Comparison of ENCODE assay signal across 9 mouse cellular contexts in genomic region chr4:102978440-102978839, GRCm38 (mm10). TPM values are rescaled to one million over a fixed set of nuclear protein-coding genes. Genes with fewer than 3 reads are reported as not detected.
DNase-seq lines count a peak whose midpoint lies in the region; ATAC-seq and TF ChIP-seq lines count a peak whose summit lies in the region.
"Had no signal": no experiment of that assay in that cellular context is flagged by ENCODE, and none has a peak within 500 bp of the region (broad histone marks: within the 10 kb centered on the region; RNA-seq: fewer than 3 reads in every experiment).

TSS of gene Tctex1d1 (plus strand) at chr4:102978606.

- ATAC-seq in heart, embryonic 14.5 days (ENCODE audit: insufficient number of reproducible peaks, insufficient read depth, low FRiP score, low read depth) = no peak; the same call in 1 of the 2 replicates
- ATAC-seq in liver, embryonic 15.5 days (ENCODE audit: insufficient read depth) = no peak

- H3K4me3 ChIP-seq in testis, adult 2 months (ENCODE audit: control insufficient read depth, low read depth, low read length) = no peak within 1 kb of the TSS; the same call in 1 of the 2 replicates
- H3K4me3 ChIP-seq in heart, embryonic 14.5 days (ENCODE audit: control insufficient read depth in 1 of 2, insufficient read depth in 1 of 2, low read depth in 1 of 2, low read length in 2 of 2) = peak within 1 kb of the TSS; percentile 35 to 37
- peak within 1 kb of the TSS; percentile 34 for H3K4me3 ChIP-seq in liver, embryonic 15.5 days (replicated peaks)
- peak within 1 kb of the TSS; percentile 42 for H3K4me3 ChIP-seq in olfactory bulb, adult 2 months (ENCODE audit: insufficient read depth, low read depth, low read length)
- H3K4me3 ChIP-seq: erythroblast, embryonic 14.5 days had no signal

- peak within 1 kb of the TSS; percentile 47; the same call in 1 of the 2 replicates for H3K9ac ChIP-seq in heart, embryonic 14.5 days (ENCODE audit: low read length)
- H3K9ac ChIP-seq in liver, embryonic 15.5 days = no peak within 1 kb of the TSS

- no peaks in the 10 kb centered on the region; the same call in 1 of the 2 replicates for H3K4me1 ChIP-seq in testis, adult 2 months (ENCODE audit: control insufficient read depth, insufficient read depth, low read length)
- peaks cover 2 to 11% of the 10 kb centered on the region in 2 experiments; a peak in 1 of 4 replicates for H3K4me1 ChIP-seq in heart, embryonic 14.5 days (ENCODE audit: control insufficient read depth in 2 of 2, insufficient read depth in 2 of 2, low read length in 2 of 2)
- peaks cover 4% of the 10 kb centered on the region; the same call in 1 of the 2 replicates for H3K4me1 ChIP-seq in liver, embryonic 15.5 days (replicated peaks)
- peaks cover 10% of the 10 kb centered on the region for H3K4me1 ChIP-seq in olfactory bulb, adult 2 months (ENCODE audit: control insufficient read depth, insufficient read depth, low read length)

- H3K36me3 ChIP-seq in testis, adult 2 months (ENCODE audit: control insufficient read depth, insufficient read depth, low read length) = no peaks in the 10 kb centered on the region
- H3K36me3 ChIP-seq in heart, embryonic 14.5 days (ENCODE audit: control insufficient read depth, insufficient read depth, low read length) = no peaks in the 10 kb centered on the region
- no peaks in the 10 kb centered on the region for H3K36me3 ChIP-seq in liver, embryonic 15.5 days (replicated peaks)

- peak within 1 kb of the TSS; percentile 84 for H3K4me2 ChIP-seq in heart, embryonic 14.5 days (ENCODE audit: low read length)
- H3K4me2 ChIP-seq in liver, embryonic 15.5 days = peak within 1 kb of the TSS; percentile 57

- 1% methylated on average over 13 of the region's 13 CpGs for WGBS in heart, embryonic 14.5 days
- WGBS in liver, embryonic 15.5 days (ENCODE audit: insufficient replicate concordance) = 8% methylated on average over 13 of the region's 13 CpGs
- 2% methylated on average over 13 of the region's 13 CpGs for WGBS in olfactory bulb, adult 2 months

- H3K27me3 ChIP-seq in testis, adult 2 months (ENCODE audit: control insufficient read depth, insufficient read depth, low read length) = no peaks in the 10 kb centered on the region
- H3K27me3 ChIP-seq in heart, embryonic 14.5 days (ENCODE audit: control insufficient read depth, insufficient read depth, low read length) = peaks cover 13% of the 10 kb centered on the region; the same call in 1 of the 2 replicates
- H3K27me3 ChIP-seq in liver, embryonic 15.5 days = peaks cover 28% of the 10 kb centered on the region

- DNase-seq in gastrocnemius, postnatal 10 days = peak; percentile 26
- no peak for DNase-seq in gastrocnemius, postnatal 36 days
- DNase-seq in testis, postnatal 10 days (ENCODE audit: low spot score) = no peak
- no peak for DNase-seq in urinary bladder, postnatal 36 days (ENCODE audit: low spot score in 2 of 2)

- intact Hi-C loops in gastrocnemius, postnatal 36 days (cut with DNase I) = loop anchor here (10.0 kb wide), 1 partner anchor 494 kb away; no protein-coding TSS in a partner anchor

- H3K27ac ChIP-seq in testis, adult 2 months (ENCODE audit: control insufficient read depth, insufficient read depth, low read depth, low read length) = no peak within 1 kb of the TSS
- no peak within 1 kb of the TSS for H3K27ac ChIP-seq in heart, embryonic 14.5 days (replicated peaks in 1 of 2; ENCODE audit: control insufficient read depth in 1 of 2, insufficient read depth in 1 of 2, low read depth in 2 of 2, low read length in 2 of 2)
- no peak within 1 kb of the TSS for H3K27ac ChIP-seq in liver, embryonic 15.5 days (replicated peaks)
- no peak within 1 kb of the TSS for H3K27ac ChIP-seq in olfactory bulb, adult 2 months (ENCODE audit: insufficient read depth, low read depth, low read length)

- no peak for TF ChIP-seq POLR2A in testis, adult 2 months (IDR thresholded peaks at IDR 0.05; ENCODE audit: control insufficient read depth, low read depth, low read length)
- TF ChIP-seq POLR2A in olfactory bulb, adult 2 months (IDR thresholded peaks at IDR 0.05; ENCODE audit: insufficient read depth, low read depth, low read length) = no peak

- peaks cover 5% of the 10 kb centered on the region; the same call in 1 of the 2 replicates for H3K9me3 ChIP-seq in heart, embryonic 14.5 days (ENCODE audit: control insufficient read depth, low read length)
- H3K9me3 ChIP-seq in liver, embryonic 15.5 days (replicated peaks) = no peaks in the 10 kb centered on the region

- no peak for TF ChIP-seq CTCF in testis, adult 2 months (IDR thresholded peaks at IDR 0.05; ENCODE audit: control insufficient read depth, insufficient read depth, insufficient replicate concordance, low read depth, low read length)
- no peak for TF ChIP-seq CTCF in olfactory bulb, adult 2 months (IDR thresholded peaks at IDR 0.05; ENCODE audit: insufficient read depth, low read depth, low read length)

RNA-seq across cellular contexts. Expression of gene Tctex1d1, which starts in this region (rescaled TPM):
- total RNA-seq in gastrocnemius, postnatal 10 days (2021) = not detected
- under 1 TPM in 1 of 2 experiments, not detected in 1; 0.36 TPM for total RNA-seq in gastrocnemius, postnatal 36 days (2021)
- 334 and 417 TPM in 2 replicates for polyA plus RNA-seq in testis, adult 2 months (2012; rRNA removed)
- not detected in 2 replicates for polyA plus RNA-seq in heart, embryonic 14.5 days (2014; fragmentation: Nextera tagmentation; extraction: Ambion mirVana)
- 0.21 TPM in 1 of 2 replicates, not detected in the other for polyA plus RNA-seq in liver, embryonic 15.5 days (2015; fragmentation: Nextera tagmentation; extraction: Ambion mirVana)
- not detected in 2 replicates for polyA plus RNA-seq in olfactory bulb, adult 2 months (2012; ENCODE audit: insufficient read depth, insufficient read length, low replicate concordance, missing spikeins)
- polyA plus RNA-seq: erythroblast, embryonic 14.5 days had no signal

Comparison
In these comparisons a context has a peak if more than half of its experiments do, and no peak if none do; other contexts are left out.
1. RNA of gene Tctex1d1 (polyA plus RNA-seq): 334 to 417 TPM in testis, adult 2 months; 0.21 TPM in liver, embryonic 15.5 days, not detected in heart, embryonic 14.5 days and not detected in olfactory bulb, adult 2 months; every median in the first group is over 100 times any median in the second.
2. Peak in DNase-seq in gastrocnemius, postnatal 10 days; RNA of the gene not detected or under 1 TPM.